ENCODE assay signal across 9 mouse cellular contexts in genomic region chr14:23429043-23429442, GRCm38 (mm10).
DNase-seq lines count a peak whose midpoint lies in the region; ATAC-seq and TF ChIP-seq lines count a peak whose summit lies in the region.
"Had no signal": no experiment of that assay in that cellular context is flagged by ENCODE, and none has a peak within 500 bp of the region (broad histone marks: within the 10 kb centered on the region; RNA-seq: fewer than 3 reads in every experiment).

No protein-coding gene starts in this region.

- intact Hi-C loops in left cerebral cortex, adult 2 months (cut with DNase I), result loop anchor here (5.0 kb wide), 1 partner anchor 382 kb away; no protein-coding TSS in a partner anchor

- DNase-seq in left cerebral cortex, adult 2 months (ENCODE audit: extremely low spot score in 1 of 2, low spot score in 2 of 2), result no peak
- no peak for DNase-seq in left cerebral cortex, adult 11 months (ENCODE audit: low spot score)
- DNase-seq in brain, embryonic 18.5 days (ENCODE audit: low read depth, low spot score), result peak; percentile 8
- DNase-seq in induced T-regulatory cell, adult 2 months (ENCODE audit: low read depth), result peak; percentile 5
- DNase-seq in c-Kit-positive CD71-positive TER-119-positive erythroid progenitor cells, embryonic 14.5 days (ENCODE audit: low spot score), result no peak
- DNase-seq in cerebellum, adult 8-10 months, result no peak
- no peak for DNase-seq in urinary bladder, postnatal 4 days (ENCODE audit: low spot score in 2 of 2)

- no peak overlapping the region for H3K4me3 ChIP-seq in left cerebral cortex, adult 2 months
- H3K4me3 ChIP-seq in midbrain, embryonic 13.5 days (replicated peaks), result no peak overlapping the region
- H3K4me3 ChIP-seq: megakaryocyte, embryonic 14.5 days had no signal

- H3K27me3 ChIP-seq in midbrain, embryonic 13.5 days, result no peaks in the 10 kb centered on the region; the same call in 1 of the 2 replicates

- 33% methylated on average over 4 of the region's 4 CpGs for WGBS in midbrain, embryonic 13.5 days

- no peak overlapping the region for H3K27ac ChIP-seq in left cerebral cortex, adult 2 months
- no peak overlapping the region for H3K27ac ChIP-seq in midbrain, embryonic 13.5 days

- H3K4me2 ChIP-seq in midbrain, embryonic 13.5 days (replicated peaks), result no peak overlapping the region

- peak; percentile 71 for TF ChIP-seq CTCF in left cerebral cortex, adult 2 months (IDR thresholded peaks at IDR 0.05)

- H3K4me1 ChIP-seq in midbrain, embryonic 13.5 days (replicated peaks), result no peaks in the 10 kb centered on the region; the same call in 1 of the 2 replicates

- H3K36me3 ChIP-seq in midbrain, embryonic 13.5 days, result no peaks in the 10 kb centered on the region

- 0 out of 2 replicates have a peak, but pooled peaks have one; percentile 48 for ATAC-seq in midbrain, embryonic 13.5 days

- no peak overlapping the region for H3K9ac ChIP-seq in midbrain, embryonic 13.5 days (replicated peaks)

- no peaks in the 10 kb centered on the region for H3K9me3 ChIP-seq in midbrain, embryonic 13.5 days
- H3K9me3 ChIP-seq: megakaryocyte, embryonic 14.5 days had no signal

Comparison
In these comparisons a context has a peak if more than half of its experiments do, and no peak if none do; other contexts are left out.
1. DNase-seq: peak in brain, embryonic 18.5 days (single experiment) and induced T-regulatory cell, adult 2 months (single experiment); none in left cerebral cortex, adult 2 months (0 of 2), left cerebral cortex, adult 11 months (single experiment), c-Kit-positive CD71-positive TER-119-positive erythroid progenitor cells, embryonic 14.5 days (single experiment), cerebellum, adult 8-10 months (single experiment) and urinary bladder, postnatal 4 days (0 of 2).